Mouse (Mus musculus) liver, embryonic 11.5 days (tissue): Measurements from ENCODE around the gene Amn1. TPM values are rescaled to one million over a fixed set of nuclear protein-coding genes. Genes with fewer than 3 reads are reported as not detected.
"Not testable (repeated sequence)": the region's sequence is repeated elsewhere in the genome, so short reads cannot be mapped to it uniquely, and the experiment has no call there.

Experiments
- ATAC-seq: fragments of 200-750 bp; cut with Nextera tagmentation; replicated peaks from 2 replicates; pipeline ENCODE4 v1.8.0; 2017; ENCODE audit warnings: moderate number of reproducible peaks, mild to moderate bottlenecking, moderate TSS enrichment, moderate library complexity; ENCODE audit not compliant: low FRiP score
- DNase-seq: peaks from one replicate; pipeline ENCODE4 v3.0.0-alpha.2; 2017; ENCODE audit warnings: low spot score
- H3K27ac ChIP-seq: fragments of 300-500 bp; sonication (generic); 2 replicates; pipeline ENCODE4 v1.5.1; 2014; ENCODE audit warnings: mild to moderate bottlenecking, low read depth, low read length, control low read depth
- H3K27me3 ChIP-seq: fragments of 300-500 bp; sonication (generic); replicated peaks from 2 replicates; pipeline ENCODE4 v1.6.1; 2014; ENCODE audit warnings: low read length, mixed read lengths; ENCODE audit not compliant: control insufficient read depth, insufficient read depth
- H3K36me3 ChIP-seq: fragments of 300-500 bp; sonication (generic); 2 replicates; pipeline ENCODE4 v1.6.1; 2014; ENCODE audit warnings: mild to moderate bottlenecking, low read length, moderate library complexity, mixed read lengths; ENCODE audit not compliant: control insufficient read depth, insufficient read depth
- H3K4me1 ChIP-seq: fragments of 300-500 bp; sonication (generic); replicated peaks from 2 replicates; pipeline ENCODE4 v1.6.1; 2014; ENCODE audit warnings: low read length, mixed read lengths; ENCODE audit not compliant: control insufficient read depth, insufficient read depth
- H3K4me2 ChIP-seq: fragments of 300-500 bp; sonication (generic); 2 replicates; pipeline ENCODE4 v1.6.1; 2014; ENCODE audit warnings: mild to moderate bottlenecking, control low read depth, moderate library complexity
- H3K4me3 ChIP-seq: fragments of 300-500 bp; sonication (generic); 2 replicates; pipeline ENCODE4 v1.5.1; 2014; ENCODE audit warnings: low read depth, low read length, control low read depth
- H3K9ac ChIP-seq: fragments of 300-500 bp; sonication (generic); 2 replicates; pipeline ENCODE4 v1.6.1; 2014; ENCODE audit warnings: low read depth, low read length, control low read depth
- H3K9me3 ChIP-seq: fragments of 300-500 bp; sonication (generic); 2 replicates; pipeline ENCODE4 v1.6.1; 2016; ENCODE audit warnings: low read length, inconsistent platforms, mixed read lengths; ENCODE audit not compliant: control insufficient read depth
- WGBS: fragments of 180-500 bp; shearing (Covaris S2); extraction: QIAGEN DNeasy Blood & Tissue Kit; methylation state at CpG from one replicate; pipeline ENCODE4 v1.1.7; 2014; 5-methylcytosine and 5-hydroxymethylcytosine counted together
- polyA plus RNA-seq: library from polyadenylated mRNA; unstranded; fragments of >200 nt; fragmentation: Nextera tagmentation; extraction: Ambion mirVana; gene quantifications from 2 replicates; pipeline ENCODE4 v1.2.1, GENCODE M21; 2014

The Amn1 gene
- polyA plus RNA-seq, 1 experiment from 2014 or later = 12.8 TPM

DNA sequence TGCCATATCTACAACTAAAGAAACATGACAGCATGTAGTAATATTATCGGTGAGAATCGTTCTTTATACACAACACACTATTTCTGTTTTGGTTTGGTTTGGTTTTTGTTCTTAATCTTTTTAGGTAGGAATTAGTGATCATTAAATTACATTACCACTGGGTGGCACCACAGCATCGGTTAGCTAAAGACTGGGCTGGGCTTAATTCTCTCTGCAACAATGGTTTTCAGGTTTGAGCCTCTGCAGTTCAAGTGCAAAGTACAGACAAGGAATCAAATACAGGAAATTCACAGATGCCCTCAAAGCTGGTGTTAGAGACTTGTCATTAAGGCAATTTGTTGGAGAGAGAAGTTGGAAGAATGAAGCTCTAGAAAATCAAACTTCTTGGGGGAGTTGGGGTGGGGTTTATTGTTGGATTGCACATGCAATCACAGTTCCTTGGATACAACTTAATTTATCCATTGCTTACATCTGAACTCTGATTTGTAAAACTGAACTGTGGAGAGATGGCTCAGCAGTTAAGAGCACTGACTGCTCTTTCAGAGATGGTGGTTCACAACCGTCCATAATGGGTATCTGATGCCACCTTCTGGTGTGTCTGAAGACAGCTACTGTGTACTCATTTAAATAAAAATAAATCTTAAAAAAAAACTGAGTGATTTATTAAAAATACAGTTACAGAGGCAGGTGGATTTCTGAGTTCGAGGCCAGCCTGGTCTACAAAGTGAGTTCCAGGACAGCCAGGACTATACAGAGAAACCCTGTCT, 56.0 kb downstream of the Amn1 start:
- 28% methylated on average over 5 of the region's 5 CpGs for WGBS
- peak; percentile 62; the same call in 1 of the 2 replicates for ATAC-seq

DNA sequence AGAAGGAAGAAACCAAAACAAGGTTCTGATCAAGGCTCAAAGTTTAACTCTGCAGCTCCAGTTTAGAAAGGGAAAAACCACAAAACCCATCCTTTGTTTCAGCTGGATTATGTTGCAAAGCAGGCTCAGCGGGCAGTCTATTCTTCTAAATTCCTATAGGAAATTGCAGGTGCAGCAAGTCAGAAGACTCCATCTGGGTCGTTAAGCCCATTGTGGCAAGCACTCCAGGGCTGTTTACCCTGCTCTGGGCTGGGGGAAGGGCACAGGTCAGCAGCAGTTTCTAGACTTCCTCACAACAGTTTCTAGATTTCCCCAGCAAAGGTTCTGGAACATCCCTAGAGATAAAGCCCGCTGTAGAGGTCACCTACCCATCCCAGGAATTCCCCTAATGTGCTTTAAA, 57.4 kb downstream of the Amn1 start:
- Histone ChIP-seq H3K9me3 (no peaks in the 10 kb centered on the region), H3K4me2 (no peak overlapping the region), H3K4me1 (peaks cover 10% of the 10 kb centered on the region; the same call in 1 of the 2 replicates), H3K4me3 (no peak overlapping the region), H3K27me3 (no peaks in the 10 kb centered on the region), H3K9ac (no peak overlapping the region), H3K36me3 (no peaks in the 10 kb centered on the region), H3K27ac (no peak overlapping the region)
- ATAC-seq = no peak
- 32% methylated on average over 3 of the region's 3 CpGs for whole genome bisulfite sequencing
- no peak for DNase-seq

More for the DNA sequence above, 56.0 kb downstream of the Amn1 start:
- H3K9ac ChIP-seq = no peak overlapping the region
- H3K27me3 ChIP-seq = no peaks in the 10 kb centered on the region
- DNase-seq = no peak
- no peak overlapping the region for H3K27ac ChIP-seq
- no peak overlapping the region for H3K4me2 ChIP-seq
- peaks cover 10% of the 10 kb centered on the region; the same call in 1 of the 2 replicates for H3K4me1 ChIP-seq
- H3K36me3 ChIP-seq = no peaks in the 10 kb centered on the region
- H3K9me3 ChIP-seq = no peaks in the 10 kb centered on the region
- H3K4me3 ChIP-seq = no peak overlapping the region

DNA sequence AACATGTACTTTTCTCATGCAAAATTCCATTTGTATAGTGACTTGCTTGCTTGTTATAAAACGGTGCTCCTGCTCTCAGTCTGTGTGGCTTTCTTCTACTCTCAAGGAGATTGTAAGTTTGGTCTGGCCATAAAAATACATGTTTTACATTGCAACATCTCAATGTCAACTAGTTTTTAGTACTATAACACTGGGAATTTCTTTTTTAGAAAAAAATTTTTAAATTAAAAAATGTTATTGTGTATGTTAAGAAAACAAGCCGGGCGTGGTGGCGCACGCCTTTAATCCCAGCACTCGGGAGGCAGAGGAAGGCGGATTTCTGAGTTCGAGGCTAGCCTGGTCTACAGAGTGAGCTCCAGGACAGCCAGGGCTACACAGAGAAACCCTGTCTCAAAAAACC, 58.6 kb downstream of the Amn1 start, which contains the start of gene Gm10203:
Gene Gm10203 (plus strand): TSS at position 301 of the 400 bp plus-strand sequence.
- WGBS = 83% methylated on average over 8 of the region's 8 CpGs
- H3K36me3 ChIP-seq, ATAC-seq, H3K9ac ChIP-seq, H3K4me3 ChIP-seq, H3K27me3 ChIP-seq, H3K27ac ChIP-seq, H3K4me1 ChIP-seq, H3K4me2 ChIP-seq, DNase-seq, H3K9me3 ChIP-seq: not testable (repeated sequence)

DNA sequence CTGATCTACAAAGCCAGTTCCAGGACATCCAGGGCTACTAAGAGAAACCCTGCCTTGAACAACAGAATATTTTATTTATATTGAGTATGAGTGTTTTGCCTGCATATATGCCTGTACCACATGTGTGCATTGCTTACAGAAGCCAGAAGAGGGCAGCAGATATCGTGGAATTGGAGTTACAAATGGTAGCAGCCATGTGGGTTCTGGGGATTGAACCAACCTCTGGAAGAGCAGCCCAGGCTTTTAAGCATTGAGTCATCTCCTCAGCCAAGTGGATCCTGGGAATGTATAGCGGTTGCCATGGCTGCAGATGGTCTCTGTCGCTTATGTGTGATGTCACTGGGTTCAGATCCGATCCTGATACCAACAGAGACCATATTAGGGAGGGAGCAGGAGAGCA, 61.8 kb downstream of the Amn1 start:
- H3K27me3 ChIP-seq = no peaks in the 10 kb centered on the region
- no peak for DNase-seq

DNA sequence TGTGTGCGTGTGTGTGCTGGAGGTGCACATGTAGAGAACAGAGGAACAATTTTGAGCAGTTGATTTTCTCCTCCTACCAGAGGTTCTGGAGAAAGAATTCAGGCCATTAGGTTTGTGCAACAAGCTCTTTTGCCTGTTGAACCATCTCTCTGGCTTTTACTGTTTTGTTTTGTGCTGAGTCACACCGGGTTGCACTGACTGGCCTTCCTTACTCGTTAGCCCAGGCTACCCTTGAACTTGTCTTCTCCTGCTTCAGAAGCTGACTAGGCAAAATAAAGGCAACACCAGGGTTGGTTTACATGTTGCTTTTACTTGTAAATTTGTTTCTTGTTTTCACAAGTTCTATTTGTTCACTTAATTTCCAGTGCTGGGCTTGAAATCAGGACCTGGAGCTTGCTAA, 65.5 kb downstream of the Amn1 start:
- H3K9ac ChIP-seq = no peak overlapping the region
- WGBS = 78% methylated on average over 3 of the region's 3 CpGs
- ATAC-seq = no peak

More for the DNA sequence above, 61.8 kb downstream of the Amn1 start:
- H3K4me2 ChIP-seq = no peak overlapping the region
- no peaks in the 10 kb centered on the region for H3K4me1 ChIP-seq
- no peak overlapping the region for H3K27ac ChIP-seq
- 63% methylated on average over 4 of the region's 4 CpGs for WGBS
- no peaks in the 10 kb centered on the region for H3K9me3 ChIP-seq
- peak; percentile 60; the same call in 1 of the 2 replicates for ATAC-seq
- no peaks in the 10 kb centered on the region for H3K36me3 ChIP-seq
- H3K4me3 ChIP-seq = no peak overlapping the region
- no peak overlapping the region for H3K9ac ChIP-seq

DNA sequence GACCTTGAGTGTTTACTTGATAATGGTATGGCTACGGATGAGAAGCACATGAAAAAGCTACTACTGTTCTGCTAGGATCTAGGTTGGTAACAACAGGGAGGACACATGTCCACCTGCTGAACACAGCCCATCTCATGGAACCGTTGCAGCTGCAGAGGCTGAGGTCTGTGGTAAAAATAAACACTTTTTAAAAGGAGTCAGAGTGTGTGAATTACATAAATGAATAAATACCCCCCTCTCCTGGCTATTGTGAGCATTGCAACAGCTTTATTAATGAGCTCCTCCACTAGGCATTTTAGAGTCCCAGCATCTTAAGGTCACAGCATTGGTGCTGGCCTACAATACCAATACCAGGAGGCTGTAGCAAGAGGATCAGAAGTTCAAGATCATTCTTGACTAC, 68.7 kb downstream of the Amn1 start:
- no peaks in the 10 kb centered on the region for H3K4me1 ChIP-seq
- ATAC-seq = peak; percentile 54
- no peak overlapping the region for H3K4me2 ChIP-seq
- H3K27me3 ChIP-seq = no peaks in the 10 kb centered on the region
- H3K27ac ChIP-seq = peak overlapping the region; percentile 55; the same call in 1 of the 2 replicates
- no peak for DNase-seq
- H3K4me3 ChIP-seq = no peak overlapping the region
- no peak overlapping the region for H3K9ac ChIP-seq
- WGBS = 42% methylated on average over 2 of the region's 2 CpGs
- no peaks in the 10 kb centered on the region for H3K9me3 ChIP-seq
- no peaks in the 10 kb centered on the region for H3K36me3 ChIP-seq

More for the DNA sequence above, 65.5 kb downstream of the Amn1 start:
- no peak overlapping the region for H3K27ac ChIP-seq
- no peaks in the 10 kb centered on the region for H3K36me3 ChIP-seq
- H3K4me3 ChIP-seq = no peak overlapping the region
- no peak overlapping the region for H3K4me2 ChIP-seq
- H3K27me3 ChIP-seq = no peaks in the 10 kb centered on the region
- no peaks in the 10 kb centered on the region for H3K9me3 ChIP-seq
- no peaks in the 10 kb centered on the region for H3K4me1 ChIP-seq
- DNase-seq = no peak

DNA sequence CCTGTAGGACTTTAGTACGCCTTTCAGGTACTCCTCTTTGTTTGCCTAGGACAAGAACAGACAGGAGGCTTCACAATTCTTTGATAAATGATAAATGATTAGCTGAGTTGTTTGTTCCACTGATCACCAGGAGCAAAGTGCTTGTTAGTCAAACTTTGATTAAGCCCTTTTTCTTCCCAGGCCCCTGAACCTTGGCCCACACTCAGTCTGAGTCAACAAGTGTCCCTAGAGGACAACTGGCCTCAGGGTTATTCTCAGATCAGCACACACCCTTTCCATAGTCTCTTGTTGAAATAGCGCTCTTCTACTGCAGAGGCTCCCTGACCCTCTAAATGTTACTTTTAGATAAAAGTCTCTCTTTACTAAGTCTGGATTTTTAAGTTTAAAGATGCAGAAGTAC, 69.6 kb downstream of the Amn1 start:
- peak; percentile 67; the same call in 1 of the 2 replicates for ATAC-seq
- WGBS = 50% methylated on average over 2 of the region's 2 CpGs
- peak overlapping the region; percentile 55 for H3K27ac ChIP-seq
- H3K9me3 ChIP-seq = no peaks in the 10 kb centered on the region
- DNase-seq = no peak
- H3K4me2 ChIP-seq = no peak overlapping the region
- H3K4me1 ChIP-seq = no peaks in the 10 kb centered on the region
- H3K9ac ChIP-seq = no peak overlapping the region
- H3K36me3 ChIP-seq = no peaks in the 10 kb centered on the region
- no peak overlapping the region for H3K4me3 ChIP-seq
- H3K27me3 ChIP-seq = no peaks in the 10 kb centered on the region

DNA sequence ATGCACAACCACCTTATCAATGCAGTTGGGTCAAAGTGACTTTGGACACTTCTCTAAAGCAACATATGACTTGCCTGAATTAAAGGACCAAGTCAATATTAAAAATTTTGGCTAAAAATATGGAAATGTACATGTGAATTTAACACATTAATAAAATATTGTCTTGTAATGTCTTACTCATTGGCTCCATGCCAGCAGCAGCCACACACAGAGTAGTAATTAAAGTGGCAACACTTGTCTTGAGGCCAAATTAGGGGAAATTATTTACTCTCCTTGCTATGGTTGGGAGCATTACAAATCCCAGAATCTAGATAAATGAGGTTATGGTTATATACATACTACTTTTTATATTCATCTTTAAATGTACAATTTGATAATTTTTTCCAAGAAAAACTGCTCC, 71.5 kb downstream of the Amn1 start:
- Histone ChIP-seq H3K36me3 (no peaks in the 10 kb centered on the region), H3K9me3 (no peaks in the 10 kb centered on the region), H3K4me2 (no peak overlapping the region), H3K4me1 (no peaks in the 10 kb centered on the region), H3K4me3 (no peak overlapping the region), H3K27me3 (no peaks in the 10 kb centered on the region), H3K27ac (no peak overlapping the region), H3K9ac (no peak overlapping the region)
- ATAC-seq (no peak), DNase-seq (no peak)

DNA sequence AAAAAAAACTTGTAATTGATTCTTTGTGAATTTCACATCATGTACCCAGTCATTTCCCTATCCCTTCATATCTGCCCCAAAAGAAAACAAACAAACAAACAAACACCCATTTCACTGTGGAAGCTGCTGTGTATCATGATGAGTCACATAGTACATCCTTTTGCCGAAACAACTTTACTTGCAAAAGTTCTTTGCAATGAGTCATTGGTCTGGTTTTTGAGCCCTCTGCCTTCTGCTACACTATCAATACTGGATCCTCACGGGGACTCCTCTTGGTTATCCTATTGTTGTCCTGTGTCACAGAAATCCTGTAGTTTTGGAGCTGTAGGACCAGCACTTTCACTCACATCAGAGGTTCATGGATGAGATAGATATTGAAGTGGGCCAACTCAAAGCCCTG, 79.6 kb downstream of the Amn1 start:
- Histone ChIP-seq H3K27ac (no peak overlapping the region), H3K27me3 (no peaks in the 10 kb centered on the region), H3K4me1 (no peaks in the 10 kb centered on the region), H3K4me3 (no peak overlapping the region), H3K4me2 (no peak overlapping the region), H3K36me3 (no peaks in the 10 kb centered on the region), H3K9ac (no peak overlapping the region), H3K9me3 (no peaks in the 10 kb centered on the region)
- ATAC-seq = no peak
- 72% methylated on average over 2 of the region's 2 CpGs for WGBS
- DNase-seq = no peak
